Mouse (Mus musculus) hindbrain, embryonic 12.5 days (tissue): ENCODE data around the gene Cdc7. TPM values are rescaled to one million over a fixed set of nuclear protein-coding genes. Genes with fewer than 3 reads are reported as not detected.

Experiments
- ATAC-seq: fragments of 200-750 bp; cut with Nextera tagmentation; 2 replicates; pipeline ENCODE4 v1.8.0; 2017; ENCODE audit warnings: moderate TSS enrichment; ENCODE audit not compliant: low FRiP score
- H3K27ac ChIP-seq: fragments of 300-500 bp; sonication (generic); 2 replicates; pipeline ENCODE4 v1.5.1; 2016; ENCODE audit warnings: mild to moderate bottlenecking
- H3K27me3 ChIP-seq: fragments of 300-500 bp; sonication (generic); 2 replicates; pipeline ENCODE4 v1.6.1; 2016; ENCODE audit warnings: mild to moderate bottlenecking
- H3K36me3 ChIP-seq: fragments of 300-500 bp; sonication (generic); 2 replicates; pipeline ENCODE4 v1.6.1; 2016; ENCODE audit warnings: mild to moderate bottlenecking
- H3K4me1 ChIP-seq: fragments of 300-500 bp; sonication (generic); 2 replicates; pipeline ENCODE4 v1.6.1; 2016
- H3K4me2 ChIP-seq: fragments of 300-500 bp; sonication (generic); replicated peaks from 2 replicates; pipeline ENCODE4 v1.6.1; 2016; ENCODE audit warnings: mild to moderate bottlenecking
- H3K4me3 ChIP-seq: fragments of 300-500 bp; sonication (generic); 2 replicates; pipeline ENCODE4 v1.5.1; 2016; ENCODE audit warnings: mild to moderate bottlenecking
- H3K9ac ChIP-seq: fragments of 300-500 bp; sonication (generic); 2 replicates; pipeline ENCODE4 v1.6.1; 2016; ENCODE audit warnings: mild to moderate bottlenecking, moderate library complexity
- H3K9me3 ChIP-seq: fragments of 300-500 bp; sonication (generic); replicated peaks from 2 replicates; pipeline ENCODE4 v1.6.1; 2016; ENCODE audit warnings: mild to moderate bottlenecking
- WGBS: fragments of 180-500 bp; shearing (Covaris S2); methylation state at CpG from one replicate; pipeline ENCODE4 v1.1.7; 2016; 5-methylcytosine and 5-hydroxymethylcytosine counted together
- polyA plus RNA-seq: library from polyadenylated mRNA; unstranded; fragments of >200 nt; fragmentation: Nextera tagmentation; extraction: Ambion mirVana; gene quantifications from 2 replicates; pipeline ENCODE4 v1.2.1, GENCODE M21; 2016

Gene Cdc7
- polyA plus RNA-seq, 1 experiment from 2014 or later: 44.7 TPM

GRCm38 (mm10) chr5:107015422-107016081 is 51.4 kb downstream of the Cdc7 start:
- no peaks in the 10 kb centered on the region for H3K27me3 ChIP-seq
- ATAC-seq: no peak
- no peak overlapping the region for H3K27ac ChIP-seq
- no peak overlapping the region for H3K4me2 ChIP-seq
- no peak overlapping the region for H3K4me3 ChIP-seq
- H3K9ac ChIP-seq: no peak overlapping the region
- H3K4me1 ChIP-seq: 0 out of 2 replicates have a peak, but pooled peaks cover 2% of the 10 kb centered on the region
- H3K36me3 ChIP-seq: no peaks in the 10 kb centered on the region
- 0 out of 2 replicates have a peak, but pooled peaks cover under 1% of the 10 kb centered on the region for H3K9me3 ChIP-seq
- 45% methylated on average over 10 of the region's 10 CpGs for WGBS

- no peak overlapping the region for H3K4me2 ChIP-seq
- H3K36me3 ChIP-seq: no peaks in the 10 kb centered on the region
- ATAC-seq: no peak
- H3K27me3 ChIP-seq: no peaks in the 10 kb centered on the region
- H3K9ac ChIP-seq: no peak overlapping the region
- WGBS: 88% methylated on average over 4 of the region's 4 CpGs
- H3K4me3 ChIP-seq: no peak overlapping the region
- 0 out of 2 replicates have a peak, but pooled peaks cover 4% of the 10 kb centered on the region for H3K4me1 ChIP-seq
- 0 out of 2 replicates have a peak, but pooled peaks cover 5% of the 10 kb centered on the region for H3K9me3 ChIP-seq
- no peak overlapping the region for H3K27ac ChIP-seq
These were observed 52.4 kb downstream of the Cdc7 start for GRCm38 (mm10) chr5:107016538-107016937.

GRCm38 (mm10) chr5:107017544-107017943 is 53.4 kb downstream of the Cdc7 start:
- WGBS: 72% methylated on average over 2 of the region's 2 CpGs
- Histone ChIP-seq H3K27ac (no peak overlapping the region), H3K9me3 (0 out of 2 replicates have a peak, but pooled peaks cover 5% of the 10 kb centered on the region), H3K4me3 (no peak overlapping the region), H3K4me1 (0 out of 2 replicates have a peak, but pooled peaks cover 4% of the 10 kb centered on the region), H3K4me2 (no peak overlapping the region), H3K9ac (no peak overlapping the region), H3K36me3 (no peaks in the 10 kb centered on the region), H3K27me3 (no peaks in the 10 kb centered on the region)
- no peak for ATAC-seq

GRCm38 (mm10) chr5:107019057-107019456 is 54.9 kb downstream of the Cdc7 start:
- no peak overlapping the region for H3K27ac ChIP-seq
- 82% methylated on average over 5 of the region's 5 CpGs for WGBS
- H3K36me3 ChIP-seq: no peaks in the 10 kb centered on the region
- H3K27me3 ChIP-seq: no peaks in the 10 kb centered on the region
- ATAC-seq: no peak
- no peak overlapping the region for H3K4me3 ChIP-seq
- H3K9me3 ChIP-seq: 0 out of 2 replicates have a peak, but pooled peaks cover 5% of the 10 kb centered on the region
- no peak overlapping the region for H3K9ac ChIP-seq
- 0 out of 2 replicates have a peak, but pooled peaks cover 4% of the 10 kb centered on the region for H3K4me1 ChIP-seq
- no peak overlapping the region for H3K4me2 ChIP-seq

GRCm38 (mm10) chr5:107019904-107020303 is 55.8 kb downstream of the Cdc7 start:
- 60% methylated on average over 6 of the region's 6 CpGs for WGBS
- no peak overlapping the region for H3K9ac ChIP-seq
- H3K4me1 ChIP-seq: 0 out of 2 replicates have a peak, but pooled peaks cover 7% of the 10 kb centered on the region

GRCm38 (mm10) chr5:107020366-107020765 is 56.2 kb downstream of the Cdc7 start:
- no peak for ATAC-seq
- Histone ChIP-seq H3K27ac (no peak overlapping the region), H3K4me1 (0 out of 2 replicates have a peak, but pooled peaks cover 7% of the 10 kb centered on the region), H3K4me2 (no peak overlapping the region), H3K36me3 (no peaks in the 10 kb centered on the region), H3K27me3 (no peaks in the 10 kb centered on the region), H3K9ac (no peak overlapping the region), H3K9me3 (0 out of 2 replicates have a peak, but pooled peaks cover 5% of the 10 kb centered on the region), H3K4me3 (no peak overlapping the region)
- WGBS: 59% methylated on average over 7 of the region's 7 CpGs

More at GRCm38 (mm10) chr5:107019904-107020303, 55.8 kb downstream of the Cdc7 start:
- Histone ChIP-seq H3K27ac (no peak overlapping the region), H3K4me3 (no peak overlapping the region), H3K36me3 (no peaks in the 10 kb centered on the region), H3K27me3 (no peaks in the 10 kb centered on the region), H3K4me2 (no peak overlapping the region), H3K9me3 (0 out of 2 replicates have a peak, but pooled peaks cover 5% of the 10 kb centered on the region)
- ATAC-seq: no peak

GRCm38 (mm10) chr5:107021291-107022063 is 57.4 kb downstream of the Cdc7 start:
- Histone ChIP-seq H3K9me3 (0 out of 2 replicates have a peak, but pooled peaks cover 5% of the 10 kb centered on the region), H3K27me3 (no peaks in the 10 kb centered on the region), H3K9ac (no peak overlapping the region), H3K4me2 (no peak overlapping the region), H3K36me3 (no peaks in the 10 kb centered on the region), H3K27ac (no peak overlapping the region), H3K4me3 (no peak overlapping the region), H3K4me1 (0 out of 2 replicates have a peak, but pooled peaks cover 7% of the 10 kb centered on the region)
- 90% methylated on average over 14 of the region's 14 CpGs for WGBS
- ATAC-seq: no peak

- ATAC-seq: no peak
- no peak overlapping the region for H3K9ac ChIP-seq
- no peak overlapping the region for H3K4me2 ChIP-seq
- 0 out of 2 replicates have a peak, but pooled peaks cover 5% of the 10 kb centered on the region for H3K9me3 ChIP-seq
- no peak overlapping the region for H3K4me3 ChIP-seq
- 93% methylated on average over 3 of the region's 3 CpGs for WGBS
- H3K27me3 ChIP-seq: no peaks in the 10 kb centered on the region
- H3K27ac ChIP-seq: no peak overlapping the region
- 0 out of 2 replicates have a peak, but pooled peaks cover 7% of the 10 kb centered on the region for H3K4me1 ChIP-seq
- H3K36me3 ChIP-seq: no peaks in the 10 kb centered on the region
These were observed 57.9 kb downstream of the Cdc7 start for GRCm38 (mm10) chr5:107022064-107022428.

GRCm38 (mm10) chr5:107023951-107024350 is 59.8 kb downstream of the Cdc7 start:
- no peak overlapping the region for H3K4me2 ChIP-seq
- H3K4me3 ChIP-seq: no peak overlapping the region
- no peak overlapping the region for H3K9ac ChIP-seq
- ATAC-seq: no peak
- H3K27me3 ChIP-seq: no peaks in the 10 kb centered on the region
- no peak overlapping the region for H3K27ac ChIP-seq
- H3K36me3 ChIP-seq: no peaks in the 10 kb centered on the region
- 0 out of 2 replicates have a peak, but pooled peaks cover 5% of the 10 kb centered on the region for H3K9me3 ChIP-seq
- 74% methylated on average over 5 of the region's 5 CpGs for WGBS
- 0 out of 2 replicates have a peak, but pooled peaks cover 7% of the 10 kb centered on the region for H3K4me1 ChIP-seq

- 86% methylated on average over 5 of the region's 5 CpGs for WGBS
- Histone ChIP-seq H3K36me3 (no peaks in the 10 kb centered on the region), H3K4me3 (no peak overlapping the region), H3K27ac (no peak overlapping the region), H3K27me3 (no peaks in the 10 kb centered on the region), H3K4me1 (0 out of 2 replicates have a peak, but pooled peaks cover 6% of the 10 kb centered on the region), H3K4me2 (no peak overlapping the region), H3K9ac (no peak overlapping the region), H3K9me3 (0 out of 2 replicates have a peak, but pooled peaks cover 5% of the 10 kb centered on the region)
- no peak for ATAC-seq
These were observed 61.2 kb downstream of the Cdc7 start for GRCm38 (mm10) chr5:107025371-107025770.

- Histone ChIP-seq H3K4me3 (no peak overlapping the region), H3K9ac (no peak overlapping the region), H3K27ac (no peak overlapping the region), H3K36me3 (no peaks in the 10 kb centered on the region), H3K4me1 (0 out of 2 replicates have a peak, but pooled peaks cover 3% of the 10 kb centered on the region), H3K9me3 (0 out of 2 replicates have a peak, but pooled peaks cover 2% of the 10 kb centered on the region), H3K4me2 (no peak overlapping the region), H3K27me3 (no peaks in the 10 kb centered on the region)
- 89% methylated on average over 8 of the region's 8 CpGs for whole genome bisulfite sequencing
- no peak for ATAC-seq
These were observed 61.7 kb downstream of the Cdc7 start for GRCm38 (mm10) chr5:107025809-107026208.

GRCm38 (mm10) chr5:107027616-107028015 is 63.5 kb downstream of the Cdc7 start:
- Histone ChIP-seq H3K4me1 (0 out of 2 replicates have a peak, but pooled peaks cover 3% of the 10 kb centered on the region), H3K9me3 (no peaks in the 10 kb centered on the region), H3K27me3 (no peaks in the 10 kb centered on the region), H3K36me3 (no peaks in the 10 kb centered on the region), H3K9ac (no peak overlapping the region), H3K4me3 (no peak overlapping the region), H3K27ac (no peak overlapping the region), H3K4me2 (no peak overlapping the region)
- ATAC-seq: no peak
- 88% methylated on average over 6 of the region's 6 CpGs for WGBS
